Mouse (Mus musculus) megakaryocyte, embryonic 14.5 days (primary cell): ENCODE measurements around the gene Afmid. TPM values are rescaled to one million over a fixed set of nuclear protein-coding genes. Genes with fewer than 3 reads are reported as not detected.

Experiments used
- H3K27me3 ChIP-seq: replicated peaks from 2 replicates; pipeline ENCODE3; 2012; ENCODE audit warnings: inconsistent platforms
- H3K36me3 ChIP-seq: replicated peaks from 2 replicates; pipeline ENCODE3; 2012; ENCODE audit warnings: low read length, inconsistent platforms, mixed read lengths
- H3K4me1 ChIP-seq: 2 replicates; pipeline ENCODE4 v1.6.1; 2012; ENCODE audit warnings: inconsistent platforms
- H3K4me3 ChIP-seq: replicated peaks from 2 replicates; pipeline ENCODE3; 2012; ENCODE audit warnings: moderate library complexity, mild to moderate bottlenecking, inconsistent platforms
- H3K9me3 ChIP-seq: 2 replicates; pipeline ENCODE4 v1.6.1; 2012; ENCODE audit warnings: inconsistent platforms
- FLI1 ChIP-seq: IDR thresholded peaks from 2 replicates; pipeline ENCODE4 v1.6.1; 2012; ENCODE audit warnings: low read length, inconsistent platforms, mixed read lengths
- GATA1 ChIP-seq: IDR thresholded peaks from 3 replicates; pipeline ENCODE4 v1.6.1; 2012; ENCODE audit warnings: mixed read lengths, low read length, inconsistent platforms, borderline replicate concordance
- polyA plus RNA-seq: library from polyadenylated mRNA; stranded (reverse); fragments of >175 nt; gene quantifications from 2 replicates; pipeline ENCODE4 v1.2.3, GENCODE M21; 2012; ENCODE audit warnings: low replicate concordance; ENCODE audit not compliant: insufficient read depth

Afmid gene
- polyA plus RNA-seq, 1 experiment: 1.8 TPM

- H3K36me3 ChIP-seq: peaks cover 28% of the 10 kb centered on the region
- peaks cover 53% of the 10 kb centered on the region for H3K4me1 ChIP-seq
- H3K9me3 ChIP-seq: 0 out of 2 replicates have a peak, but pooled peaks cover 3% of the 10 kb centered on the region
- TF ChIP-seq GATA1: no peak
- no peak for TF ChIP-seq FLI1
- peaks cover 69% of the 10 kb centered on the region for H3K27me3 ChIP-seq
- H3K4me3 ChIP-seq: peak within 1 kb of the TSS; percentile 67
These were observed 34.9 kb downstream of the Afmid start, which contains the start of gene Tmem235 for GRCm38 (mm10) chr11:117860601-117861000. TSS of gene Tmem235 (plus strand) at chr11:117860752.

DNA sequence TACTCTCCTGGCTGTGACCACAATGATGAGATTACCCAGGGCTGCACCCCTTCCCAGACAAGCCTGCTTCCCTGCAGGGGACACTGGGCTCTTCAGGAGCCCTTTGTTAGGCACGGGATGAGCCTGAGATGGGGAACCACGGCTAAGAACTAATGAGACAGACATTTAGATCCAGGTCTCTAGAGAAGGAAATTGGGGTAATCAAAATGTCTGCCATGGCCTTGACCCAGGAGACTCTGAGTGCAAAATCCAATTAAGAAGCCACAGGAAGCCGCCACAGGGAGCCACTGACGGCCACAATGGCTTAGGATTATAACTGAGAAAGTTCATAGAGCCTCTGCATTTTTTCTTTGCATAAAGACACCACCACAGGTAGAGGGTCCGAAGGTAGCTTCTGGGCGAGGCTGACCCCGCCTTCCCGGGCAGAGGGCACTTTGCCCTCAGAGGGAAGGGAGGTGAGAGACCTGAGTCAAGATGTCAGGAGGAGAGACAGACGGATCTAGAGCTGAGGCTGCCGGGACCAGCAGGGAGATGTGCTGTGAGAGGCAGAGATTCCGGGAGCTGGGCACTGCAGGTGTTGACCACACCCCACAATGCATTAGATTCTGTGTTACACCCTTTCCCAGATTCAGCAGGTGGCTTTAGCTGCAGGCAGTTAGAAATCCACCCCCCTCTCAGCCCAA is 37.6 kb downstream of the Afmid start:
- TF ChIP-seq GATA1 (no peak), FLI1 (no peak)
- Histone ChIP-seq H3K9me3 (no peaks in the 10 kb centered on the region), H3K27me3 (peaks cover 90% of the 10 kb centered on the region), H3K36me3 (peaks cover 17% of the 10 kb centered on the region), H3K4me1 (peaks cover 46% of the 10 kb centered on the region), H3K4me3 (no peak overlapping the region)

GRCm38 (mm10) chr11:117864805-117865204 is 39.1 kb downstream of the Afmid start:
- peaks cover 46% of the 10 kb centered on the region for H3K4me1 ChIP-seq
- H3K9me3 ChIP-seq: no peaks in the 10 kb centered on the region
- H3K27me3 ChIP-seq: peaks cover 82% of the 10 kb centered on the region
- no peak for TF ChIP-seq GATA1
- TF ChIP-seq FLI1: no peak
- H3K4me3 ChIP-seq: no peak overlapping the region
- H3K36me3 ChIP-seq: peaks cover 26% of the 10 kb centered on the region

GRCm38 (mm10) chr11:117865988-117866387 is 40.3 kb downstream of the Afmid start:
- H3K9me3 ChIP-seq: no peaks in the 10 kb centered on the region
- peaks cover 43% of the 10 kb centered on the region for H3K4me1 ChIP-seq
- peaks cover 30% of the 10 kb centered on the region for H3K36me3 ChIP-seq
- no peak overlapping the region for H3K4me3 ChIP-seq
- H3K27me3 ChIP-seq: peaks cover 70% of the 10 kb centered on the region
- TF ChIP-seq GATA1 (no peak), FLI1 (no peak)

GRCm38 (mm10) chr11:117870688-117871365 is 45.1 kb downstream of the Afmid start:
- no peak for TF ChIP-seq GATA1
- peaks cover 36% of the 10 kb centered on the region for H3K27me3 ChIP-seq
- peaks cover 30% of the 10 kb centered on the region for H3K36me3 ChIP-seq
- peaks cover 48% of the 10 kb centered on the region for H3K4me1 ChIP-seq
- H3K4me3 ChIP-seq: peak overlapping the region; percentile 31
- H3K9me3 ChIP-seq: no peaks in the 10 kb centered on the region

GRCm38 (mm10) chr11:117871376-117871775 is 45.7 kb downstream of the Afmid start:
- Histone ChIP-seq H3K4me3 (no peak overlapping the region), H3K4me1 (peaks cover 52% of the 10 kb centered on the region), H3K27me3 (peaks cover 30% of the 10 kb centered on the region), H3K36me3 (peaks cover 30% of the 10 kb centered on the region), H3K9me3 (no peaks in the 10 kb centered on the region)
- no peak for TF ChIP-seq FLI1
- no peak for TF ChIP-seq GATA1

DNA sequence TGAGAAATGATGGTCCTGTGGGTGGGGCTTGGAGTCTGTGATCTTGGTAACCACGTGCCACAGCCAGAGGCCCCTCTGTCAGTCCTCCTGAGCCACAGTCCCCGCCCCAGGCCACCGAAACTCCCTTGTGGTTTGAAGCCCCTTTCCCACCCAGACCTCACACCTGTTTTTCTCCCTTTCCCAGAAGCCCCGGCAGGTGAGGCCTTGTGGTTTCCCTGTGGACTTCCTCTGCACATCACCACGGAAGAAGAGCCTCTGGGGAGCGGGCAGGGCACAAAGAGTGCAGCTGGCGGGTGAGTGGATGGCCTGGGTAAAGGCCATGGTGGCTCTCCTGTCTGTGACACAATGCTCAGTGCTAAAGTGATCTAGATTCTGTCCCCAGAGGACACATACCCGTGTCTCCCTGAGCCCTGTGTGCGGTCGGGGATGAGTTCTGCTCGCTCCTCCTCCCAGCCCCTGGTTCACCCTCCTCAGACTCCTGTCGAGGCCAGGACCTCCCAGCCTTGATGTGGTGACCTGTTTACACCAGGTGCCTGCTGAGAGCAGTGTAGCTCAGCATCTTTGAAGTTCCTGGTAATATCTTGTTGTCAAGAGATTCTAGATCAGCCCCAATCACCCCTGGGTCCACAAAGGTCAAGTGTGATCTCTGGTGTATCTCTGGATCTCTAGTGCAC is 46.3 kb downstream of the Afmid start:
- TF ChIP-seq FLI1: no peak
- TF ChIP-seq GATA1: no peak
- peaks cover 27% of the 10 kb centered on the region for H3K27me3 ChIP-seq
- H3K9me3 ChIP-seq: no peaks in the 10 kb centered on the region
- peak overlapping the region; percentile 91 for H3K4me3 ChIP-seq
- H3K4me1 ChIP-seq: peaks cover 58% of the 10 kb centered on the region
- H3K36me3 ChIP-seq: peaks cover 29% of the 10 kb centered on the region

GRCm38 (mm10) chr11:117872861-117873608 is 47.3 kb downstream of the Afmid start, which contains the start of gene Tha1:
TSS of gene Tha1 (minus strand) at chr11:117873481.
- H3K4me3 ChIP-seq: peak within 1 kb of the TSS; percentile 91
- H3K27me3 ChIP-seq: peaks cover 20% of the 10 kb centered on the region
- TF ChIP-seq FLI1 (no peak), GATA1 (no peak)
- peaks cover 20% of the 10 kb centered on the region for H3K36me3 ChIP-seq
- H3K4me1 ChIP-seq: peaks cover 68% of the 10 kb centered on the region
- no peaks in the 10 kb centered on the region for H3K9me3 ChIP-seq

GRCm38 (mm10) chr11:117874419-117874818 is 48.7 kb downstream of the Afmid start:
- peaks cover 82% of the 10 kb centered on the region for H3K4me1 ChIP-seq
- TF ChIP-seq FLI1 (no peak), GATA1 (no peak)

GRCm38 (mm10) chr11:117875681-117876080 is 50.0 kb downstream of the Afmid start:
- TF ChIP-seq FLI1 (no peak), GATA1 (no peak)
- H3K27me3 ChIP-seq: peaks cover 17% of the 10 kb centered on the region
- no peak overlapping the region for H3K4me3 ChIP-seq
- H3K36me3 ChIP-seq: no peaks in the 10 kb centered on the region
- H3K9me3 ChIP-seq: no peaks in the 10 kb centered on the region
- H3K4me1 ChIP-seq: peaks cover 86% of the 10 kb centered on the region

More at GRCm38 (mm10) chr11:117874419-117874818, 48.7 kb downstream of the Afmid start:
- peaks cover 12% of the 10 kb centered on the region for H3K27me3 ChIP-seq
- no peaks in the 10 kb centered on the region for H3K9me3 ChIP-seq
- peaks cover 6% of the 10 kb centered on the region for H3K36me3 ChIP-seq
- H3K4me3 ChIP-seq: no peak overlapping the region
